Mouse (Mus musculus): ENCODE data around the gene Eno1.
"Not testable (repeated sequence)": the region's sequence is repeated elsewhere in the genome, so short reads cannot be mapped to it uniquely, and the experiment has no call there.

Eno1 gene

GRCm38 (mm10) chr4:150281891-150282630 is 45.5 kb downstream of the Eno1 start:
- peak; percentile 67 to 68 for DNase-seq

- DNase-seq, result no peak
Observed at GRCm38 (mm10) chr4:150282631-150283334, 46.3 kb downstream of the Eno1 start.

- DNase-seq, result peak; percentile 56 to 57
Observed at GRCm38 (mm10) chr4:150283335-150283638, 46.8 kb downstream of the Eno1 start.

GRCm38 (mm10) chr4:150283993-150284392 is 47.5 kb downstream of the Eno1 start:
- DNase-seq, result peak; percentile 64 to 71

- no peak for DNase-seq
Observed at GRCm38 (mm10) chr4:150286980-150287379, 50.5 kb downstream of the Eno1 start.

GRCm38 (mm10) chr4:150287463-150287862 is 50.9 kb downstream of the Eno1 start:
- DNase-seq, result not testable (repeated sequence)

- DNase-seq, result peak in 1 of 2 experiments; percentile 30
Observed at GRCm38 (mm10) chr4:150291900-150292299, 55.4 kb downstream of the Eno1 start.

GRCm38 (mm10) chr4:150294870-150295269 is 58.3 kb downstream of the Eno1 start:
- DNase-seq, result no peak

GRCm38 (mm10) chr4:150295966-150296365 is 59.4 kb downstream of the Eno1 start:
- DNase-seq, result no peak

Measured in cerebellum, postnatal 14 days (tissue).